Mouse (Mus musculus) v-Abl transformed pro-B cells (cell line): ENCODE data around the gene C130074G19Rik.

Experiments
- in situ Hi-C, 2 experiments: fragments of 400-800 bp; cut with MboI; formaldehyde crosslinking; loops; one replicate each; pipeline ENCODE4 v1.15.1; 2025; ENCODE audit not compliant: unreplicated experiment in 2 of 2

Gene C130074G19Rik

GRCm38 (mm10) chr1:184845111-184846071 is 37.6 kb downstream of the C130074G19Rik start:
- in situ Hi-C loops = loop anchor here (10.0 to 25.0 kb wide), 2 partner anchors 559 to 1867 kb away; partner anchors contain the start of gene Tgfb2 (in 2 of the 2)

- in situ Hi-C loops = loop anchor here (5.0 to 25.0 kb wide), 4 partner anchors 112 to 1868 kb away; partner anchors contain the start of genes Tgfb2 (in 2 of the 2) and Hlx (in 1 of the 2)
These were observed 38.5 kb downstream of the C130074G19Rik start for GRCm38 (mm10) chr1:184844326-184845066.

- in situ Hi-C loops = loop anchor here (25.0 kb wide), 1 partner anchor 1875 kb away; the partner anchor contains the start of gene Tgfb2 (in 2 of the 2)
These were observed 45.4 kb downstream of the C130074G19Rik start for GRCm38 (mm10) chr1:184837649-184838048.

GRCm38 (mm10) chr1:184836350-184836749 is 46.7 kb downstream of the C130074G19Rik start:
- in situ Hi-C loops = loop anchor here (25.0 kb wide), 1 partner anchor 1876 kb away; the partner anchor contains the start of gene Tgfb2 (in 2 of the 2)

GRCm38 (mm10) chr1:184833499-184833898 is 49.5 kb downstream of the C130074G19Rik start:
- in situ Hi-C loops = loop anchor here (25.0 kb wide), 1 partner anchor 1879 kb away; the partner anchor contains the start of gene Tgfb2 (in 2 of the 2)

GRCm38 (mm10) chr1:184832211-184832610 is 50.8 kb downstream of the C130074G19Rik start:
- in situ Hi-C loops = loop anchor here (25.0 kb wide), 1 partner anchor 1880 kb away; the partner anchor contains the start of gene Tgfb2 (in 2 of the 2)

GRCm38 (mm10) chr1:184829897-184830296 is 53.1 kb downstream of the C130074G19Rik start:
- in situ Hi-C loops = loop anchor here (10.0 to 25.0 kb wide), 3 partner anchors 575 to 1882 kb away; partner anchors contain the start of gene Tgfb2 (in 2 of the 2)

- in situ Hi-C loops = loop anchor here (10.0 to 25.0 kb wide), 3 partner anchors 578 to 1885 kb away; partner anchors contain the start of gene Tgfb2 (in 2 of the 2)
These were observed 55.8 kb downstream of the C130074G19Rik start for GRCm38 (mm10) chr1:184827175-184827701.

GRCm38 (mm10) chr1:184825093-184825492 is 57.9 kb downstream of the C130074G19Rik start:
- in situ Hi-C loops = loop anchor here (10.0 to 25.0 kb wide), 3 partner anchors 580 to 1887 kb away; partner anchors contain the start of gene Tgfb2 (in 2 of the 2)

- in situ Hi-C loops = loop anchor here (5.0 to 10.0 kb wide), 3 partner anchors 368 to 690 kb away; no protein-coding TSS in a partner anchor
These were observed 58.6 kb downstream of the C130074G19Rik start for GRCm38 (mm10) chr1:184824439-184824851.

GRCm38 (mm10) chr1:184822678-184823077 is 60.3 kb downstream of the C130074G19Rik start:
- in situ Hi-C loops = loop anchor here (5.0 to 10.0 kb wide), 3 partner anchors 370 to 692 kb away; no protein-coding TSS in a partner anchor
